Mouse (Mus musculus): ENCODE measurements at regions not wholly inside any gene's neighbourhood (a gene's known extent, or its start where the extent isn't known, plus 50 kb on each side); places are given as distances from the start of the nearest gene placed in this dataset.

GRCm38 (mm10) chr8:82265745-82266144, 137.3 kb downstream of the Il15 start:
- no peak for DNase-seq

- DNase-seq, result no peak
Observed at GRCm38 (mm10) chr8:82262196-82262595, 140.8 kb downstream of the Il15 start.

GRCm38 (mm10) chr8:82260613-82261012, 142.4 kb downstream of the Il15 start:
- no peak for DNase-seq

GRCm38 (mm10) chr8:82255815-82256214, 147.2 kb downstream of the Il15 start:
- no peak for DNase-seq

- DNase-seq, result no peak
Observed at GRCm38 (mm10) chr8:82252406-82252805, 150.6 kb downstream of the Il15 start.

- DNase-seq, result no peak
Observed at GRCm38 (mm10) chr8:82249841-82250577, 153.0 kb downstream of the Il15 start.

- DNase-seq, result no peak
Observed at GRCm38 (mm10) chr8:82244076-82244475, 158.9 kb downstream of the Il15 start.

- no peak for DNase-seq
Observed at GRCm38 (mm10) chr8:82229883-82230282, 173.1 kb downstream of the Il15 start.

GRCm38 (mm10) chr8:82201746-82202145, 201.3 kb downstream of the Il15 start:
- no peak for DNase-seq

- peak; percentile 58 for DNase-seq
Observed at GRCm38 (mm10) chr8:82200176-82200575, 202.8 kb downstream of the Il15 start.

GRCm38 (mm10) chr8:82196504-82196903, 206.5 kb downstream of the Il15 start:
- DNase-seq, result peak; percentile 49

- no peak for DNase-seq
Observed at GRCm38 (mm10) chr8:82195112-82195511, 207.9 kb downstream of the Il15 start.

GRCm38 (mm10) chr8:82191011-82191410, 212.0 kb downstream of the Il15 start:
- no peak for DNase-seq

GRCm38 (mm10) chr8:82187138-82187880, 215.7 kb downstream of the Il15 start:
- DNase-seq, result no peak

GRCm38 (mm10) chr8:82184022-82184421, 219.0 kb downstream of the Il15 start:
- no peak for DNase-seq
